Mouse (Mus musculus): ENCODE measurements around the gene Rpl22. TPM values are rescaled to one million over a fixed set of nuclear protein-coding genes. Genes with fewer than 3 reads are reported as not detected.

Gene Rpl22
- polyA plus RNA-seq, 1 experiment, result 82.5 TPM

DNA sequence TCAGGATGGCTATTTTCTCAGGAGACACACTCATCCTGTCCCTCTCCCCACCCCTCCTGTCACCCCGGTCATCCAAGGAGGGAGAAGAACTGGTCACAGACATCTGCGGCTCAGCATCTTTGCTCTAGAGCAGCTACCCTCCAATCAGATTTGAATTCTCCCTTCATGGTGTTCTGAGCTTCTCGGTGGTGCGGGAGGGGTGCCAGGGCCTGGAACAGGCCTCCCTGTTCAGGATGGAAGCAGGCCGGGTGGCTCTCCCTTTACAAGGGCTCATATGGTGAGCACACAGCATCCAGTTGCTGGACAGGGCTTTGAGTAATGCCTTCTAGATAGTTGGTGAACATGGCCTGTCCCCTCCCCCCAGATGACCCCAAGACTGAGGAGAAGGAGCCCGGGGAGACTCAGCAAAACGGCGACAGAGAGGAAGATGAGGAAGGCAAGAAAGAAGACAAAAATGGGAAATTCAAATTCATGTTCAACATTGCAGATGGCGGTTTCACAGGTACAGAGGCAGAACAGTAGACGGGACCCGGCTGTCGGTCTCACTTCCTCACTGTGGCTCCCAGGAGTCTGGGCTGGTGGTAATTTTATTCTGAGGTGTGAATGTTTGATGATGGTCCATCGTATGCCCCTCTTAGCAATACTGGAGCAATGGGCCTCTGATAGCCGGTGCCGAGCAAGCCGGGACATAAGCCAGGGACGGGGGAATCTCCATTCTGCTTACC is 57.1 kb downstream of the Rpl22 start:
- no peak overlapping the region for H3K4me3 ChIP-seq (replicated peaks)
- H3K27me3 ChIP-seq (replicated peaks), result peaks cover 26% of the 10 kb centered on the region
- no peaks in the 10 kb centered on the region for H3K36me3 ChIP-seq (replicated peaks; ENCODE audit: low read length)
- no peak for TF ChIP-seq FLI1 (IDR thresholded peaks at IDR 0.05; ENCODE audit: low read length)
- no peak for TF ChIP-seq GATA1 (IDR thresholded peaks at IDR 0.05; ENCODE audit: borderline replicate concordance, low read length)
- peaks cover 10% of the 10 kb centered on the region for H3K9me3 ChIP-seq
- H3K4me1 ChIP-seq, result peaks cover 3% of the 10 kb centered on the region; the same call in 1 of the 2 replicates

Other genes starting within 250 kb of the Rpl22 start
- 0.56 TPM in 1 of 2 replicates, not detected in the other for gene Tnfrsf25, start 209.8 kb upstream of the Rpl22 start, polyA plus RNA-seq (2012; ENCODE audit: insufficient read depth, low replicate concordance)
- gene Espn, start 173.4 kb upstream of the Rpl22 start, polyA plus RNA-seq (2012; ENCODE audit: insufficient read depth, low replicate concordance), result 9.3 and 14.4 TPM in 2 replicates
- gene Hes2, start 166.9 kb upstream of the Rpl22 start, polyA plus RNA-seq (2012; ENCODE audit: insufficient read depth, low replicate concordance), result not detected in 2 replicates
- 103 and 107 TPM in 2 replicates for gene Acot7, start 147.6 kb upstream of the Rpl22 start, polyA plus RNA-seq (2012; ENCODE audit: insufficient read depth, low replicate concordance)
- 0.11 TPM in 1 of 2 replicates, not detected in the other for gene Gpr153, start 51.5 kb upstream of the Rpl22 start, polyA plus RNA-seq (2012; ENCODE audit: insufficient read depth, low replicate concordance)
- gene Hes3, start 34.1 kb upstream of the Rpl22 start, polyA plus RNA-seq (2012; ENCODE audit: insufficient read depth, low replicate concordance), result not detected in 2 replicates
- 5.8 and 20.7 TPM in 2 replicates for gene Icmt, start 28.5 kb upstream of the Rpl22 start, polyA plus RNA-seq (2012; ENCODE audit: insufficient read depth, low replicate concordance)
- gene Rnf207, start 6.7 kb upstream of the Rpl22 start, polyA plus RNA-seq (2012; ENCODE audit: insufficient read depth, low replicate concordance), result 1.8 and 3.8 TPM in 2 replicates
- gene Chd5, start 12.9 kb downstream of the Rpl22 start, polyA plus RNA-seq (2012; ENCODE audit: insufficient read depth, low replicate concordance), result 1.7 and 4.2 TPM in 2 replicates
- gene Nphp4, start 151.0 kb downstream of the Rpl22 start, polyA plus RNA-seq (2012; ENCODE audit: insufficient read depth, low replicate concordance), result 0.64 and 1.3 TPM in 2 replicates
- gene Kcnab2, start 152.1 kb downstream of the Rpl22 start, polyA plus RNA-seq (2012; ENCODE audit: insufficient read depth, low replicate concordance), result 25.7 and 37.9 TPM in 2 replicates